Mouse (Mus musculus) forelimb bud, embryonic 11.5 days (tissue): ENCODE data around the gene Stat2.

Experiments
- DNase-seq: peaks from one replicate; pipeline ENCODE4 v3.0.0-alpha.2; 2012; ENCODE audit warnings: low read depth, low spot score

The Stat2 gene

DNA sequence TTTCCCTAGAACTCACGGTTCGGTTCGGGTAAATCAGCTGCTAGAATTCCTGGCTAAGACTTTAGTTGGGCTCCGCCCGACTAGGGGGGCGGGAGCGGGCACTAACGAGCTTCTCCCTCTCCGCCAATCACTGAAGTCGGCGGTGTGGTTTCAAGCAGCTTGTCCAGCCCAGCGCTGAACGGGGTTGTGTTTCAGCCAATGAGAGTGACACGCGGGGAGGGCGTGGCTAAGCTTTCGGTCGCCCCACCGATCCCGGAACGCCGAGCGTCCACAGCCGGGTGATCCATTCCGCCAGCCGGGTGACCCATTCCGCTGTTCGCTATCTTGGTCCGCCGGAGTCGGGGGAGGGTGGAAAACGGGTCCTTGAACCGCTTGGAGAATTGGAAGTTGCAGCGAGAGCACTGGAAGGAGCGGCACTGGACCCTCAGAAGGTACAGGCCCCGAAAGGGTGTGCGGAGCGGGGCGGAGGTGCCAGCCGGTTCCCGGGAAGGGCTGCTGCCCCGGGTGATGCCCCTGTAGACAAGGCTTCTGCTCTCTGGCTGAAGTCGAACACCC lies at the start of gene Stat2:
TSS of gene Stat2 (plus strand) at position 273 of the 555 bp plus-strand sequence.
- DNase-seq: peak; percentile 96

DNA sequence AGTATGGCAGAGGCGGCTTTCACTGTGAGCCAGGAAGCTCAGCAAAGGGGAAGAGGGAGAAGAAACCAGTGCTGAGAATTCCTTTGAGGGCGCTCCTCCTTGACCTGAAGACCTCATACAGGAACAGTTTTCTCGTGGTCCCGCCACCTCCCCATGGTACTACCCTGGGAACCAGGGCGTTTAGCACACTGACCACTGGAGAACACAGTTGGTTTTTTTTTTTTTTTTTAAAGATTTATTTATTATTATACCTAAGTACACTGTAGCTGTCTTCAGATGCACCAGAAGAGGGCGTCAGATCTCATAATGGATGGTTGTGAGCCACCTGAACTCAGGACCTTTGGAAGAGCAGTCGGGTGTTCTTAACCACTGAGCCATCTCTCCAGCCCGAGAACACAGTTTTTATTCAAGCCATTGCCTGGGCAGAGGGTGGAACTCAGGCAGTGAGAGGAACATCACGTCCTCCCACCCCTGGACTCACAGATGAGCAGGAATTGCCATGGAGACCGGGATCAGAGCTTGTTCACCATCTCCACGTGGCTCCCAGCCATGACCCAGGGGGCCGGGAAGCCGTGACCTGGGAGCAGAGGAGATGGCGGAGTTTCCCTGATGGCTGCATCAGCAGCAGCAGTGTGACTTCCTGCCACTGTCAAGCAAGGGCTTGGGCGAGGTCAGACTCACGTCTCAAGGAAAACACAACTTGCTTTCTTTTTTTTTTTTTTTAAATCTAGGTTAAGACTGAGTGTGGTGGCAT lies 48.6 kb upstream of the Stat2 start:
- DNase-seq: no peak

DNA sequence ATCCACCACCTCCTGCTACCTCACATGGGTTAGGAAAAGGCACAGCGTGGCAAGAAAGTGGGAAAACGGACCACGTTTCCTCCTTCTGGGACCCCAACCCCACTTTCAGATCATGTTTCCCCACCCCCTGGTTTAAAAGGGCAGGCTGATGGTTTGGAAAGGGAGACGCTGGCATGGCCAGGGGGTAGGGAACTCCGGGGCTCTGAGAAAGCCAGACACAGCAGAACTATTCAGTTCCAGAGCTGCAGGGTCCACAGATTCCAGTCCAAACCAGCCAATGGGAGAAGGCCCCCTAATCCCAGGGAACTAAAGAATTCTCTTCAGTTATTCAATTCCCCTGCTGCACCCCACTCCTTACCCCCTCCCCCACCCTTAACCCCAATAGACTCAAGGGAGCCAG lies 45.3 kb upstream of the Stat2 start:
- DNase-seq: no peak

DNA sequence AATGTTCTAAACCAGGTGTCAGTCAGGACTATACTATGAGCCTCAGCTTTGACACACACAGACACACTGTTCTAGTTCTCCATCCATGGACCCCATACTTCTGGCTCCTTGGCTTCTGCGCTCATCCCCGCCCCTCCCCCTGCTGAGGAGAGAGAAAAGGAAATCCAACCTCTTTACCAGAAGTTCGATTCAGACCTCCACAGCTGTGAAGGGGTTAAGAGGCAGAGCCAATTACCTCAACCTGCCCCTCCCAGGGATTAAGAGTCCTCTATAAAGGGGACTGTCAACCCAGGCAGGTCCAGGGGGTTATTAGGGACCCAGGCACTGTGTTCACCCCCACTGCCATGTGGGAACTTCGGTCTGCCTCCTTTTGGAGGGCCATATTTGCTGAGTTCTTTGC lies 44.8 kb upstream of the Stat2 start, which contains the start of gene Mip:
TSS of gene Mip (plus strand) at position 301 of the 400 bp plus-strand sequence.
- DNase-seq: no peak

DNA sequence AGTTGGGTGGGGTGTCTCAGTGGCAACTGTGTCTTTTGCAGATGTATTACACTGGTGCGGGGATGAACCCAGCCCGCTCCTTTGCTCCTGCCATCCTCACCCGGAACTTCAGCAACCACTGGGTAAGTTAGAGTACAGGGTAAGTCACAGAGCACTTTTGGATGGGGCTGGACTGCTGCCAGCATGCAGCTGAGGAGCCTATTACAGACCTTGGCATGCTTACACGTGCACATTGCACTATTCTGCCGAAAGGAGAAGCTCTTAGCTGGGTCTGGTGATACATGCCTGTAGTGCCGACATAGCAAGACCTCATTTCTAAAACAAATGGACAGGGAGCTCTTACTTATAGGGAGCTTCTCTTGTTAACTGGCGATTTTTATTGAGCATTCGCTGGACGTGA lies 42.8 kb upstream of the Stat2 start:
- no peak for DNase-seq

DNA sequence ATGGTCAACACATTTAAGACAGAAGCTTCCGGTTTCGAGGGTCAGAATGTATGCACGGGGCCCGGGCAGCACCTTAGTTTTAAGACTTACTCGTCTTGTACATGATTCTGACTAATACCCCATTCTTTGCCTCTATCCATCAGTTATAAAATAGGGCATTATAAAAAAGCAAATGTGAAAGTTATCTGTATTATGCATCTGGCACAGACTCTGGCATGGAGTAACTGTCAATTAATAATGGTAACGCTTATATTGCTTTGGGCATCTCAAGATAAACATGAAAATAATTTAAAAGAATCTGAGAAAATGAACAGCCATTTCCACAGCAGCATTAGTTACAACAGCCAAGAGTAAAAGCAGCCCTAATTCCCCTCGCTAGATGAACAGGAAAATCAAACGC lies 42.4 kb upstream of the Stat2 start:
- no peak for DNase-seq

DNA sequence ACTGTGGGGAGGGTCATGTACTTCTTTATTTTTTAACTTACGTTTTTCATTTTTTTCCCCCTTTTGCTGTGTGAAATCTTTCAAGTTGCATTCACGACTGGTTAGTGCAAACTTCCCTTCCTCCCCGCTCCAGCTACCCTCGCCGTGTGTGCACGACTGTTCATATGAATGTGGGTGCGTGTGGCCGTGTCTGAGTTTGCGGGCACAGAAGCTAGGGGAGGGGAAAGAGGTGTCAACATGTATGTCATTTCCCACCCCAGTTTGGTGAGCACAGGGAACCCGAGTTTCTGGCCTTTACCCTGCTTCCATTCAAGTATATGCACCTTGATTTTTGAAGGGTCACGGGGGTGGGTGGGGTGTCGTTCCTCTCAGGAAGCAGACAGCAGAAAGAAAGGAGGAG lies 39.8 kb upstream of the Stat2 start:
- no peak for DNase-seq

DNA sequence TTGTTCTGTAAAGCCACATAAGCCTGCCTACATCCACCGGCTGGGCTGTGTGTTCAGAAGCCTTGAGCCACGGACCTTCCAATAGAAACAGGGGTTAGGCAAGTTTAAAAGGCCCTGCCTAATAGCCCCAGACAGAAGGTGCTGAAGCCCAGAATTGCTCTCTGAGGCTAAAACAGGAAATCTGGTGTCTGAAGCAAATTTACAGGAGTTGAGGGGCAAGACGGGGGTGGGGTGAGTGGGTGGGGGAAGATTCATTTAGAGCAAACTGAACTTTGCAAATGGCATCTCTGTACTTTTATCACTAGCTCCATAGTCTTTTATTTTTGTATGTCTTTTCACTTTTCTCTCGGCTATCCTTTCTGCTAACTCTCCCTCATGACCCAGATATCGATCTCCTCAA lies 39.2 kb upstream of the Stat2 start:
- DNase-seq: no peak

DNA sequence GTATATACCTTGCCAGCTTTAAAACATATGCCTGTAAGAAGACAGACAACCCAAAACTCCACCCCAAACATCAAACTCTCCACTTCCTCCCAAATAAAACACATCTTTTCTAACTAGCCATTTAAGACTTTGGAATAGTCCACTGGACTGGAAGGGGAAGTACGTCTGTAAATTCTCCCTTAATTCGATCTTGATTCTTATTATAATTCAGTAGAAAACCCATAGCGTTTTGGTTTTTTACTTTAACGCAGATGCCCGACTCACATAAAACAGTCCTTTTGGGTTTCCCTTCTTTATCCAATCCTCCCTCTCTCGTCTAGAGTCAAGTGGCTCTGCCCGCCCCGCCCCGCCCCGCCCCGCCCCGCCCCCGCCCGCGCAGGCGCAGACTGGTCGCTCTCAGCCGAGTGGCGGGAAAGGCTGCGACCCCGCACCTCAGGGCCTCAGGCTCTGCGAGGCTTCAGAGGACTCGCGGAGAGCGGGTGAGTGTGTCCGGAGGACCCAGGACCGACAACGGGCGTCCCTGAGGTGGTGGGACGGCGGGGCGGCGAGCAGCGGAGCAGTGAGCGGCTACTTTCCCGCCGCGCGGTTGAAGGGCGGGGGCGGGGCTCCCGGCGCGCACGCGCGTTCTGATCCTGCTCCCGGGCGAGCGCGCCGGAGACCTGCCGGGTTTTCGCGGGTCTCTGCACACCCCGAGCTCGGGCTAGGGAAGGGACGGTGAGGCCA lies 38.5 kb upstream of the Stat2 start, which contains the start of gene Timeless:
TSS of gene Timeless (plus strand) at position 369 of the 723 bp plus-strand sequence.
- peak; percentile 78 for DNase-seq

DNA sequence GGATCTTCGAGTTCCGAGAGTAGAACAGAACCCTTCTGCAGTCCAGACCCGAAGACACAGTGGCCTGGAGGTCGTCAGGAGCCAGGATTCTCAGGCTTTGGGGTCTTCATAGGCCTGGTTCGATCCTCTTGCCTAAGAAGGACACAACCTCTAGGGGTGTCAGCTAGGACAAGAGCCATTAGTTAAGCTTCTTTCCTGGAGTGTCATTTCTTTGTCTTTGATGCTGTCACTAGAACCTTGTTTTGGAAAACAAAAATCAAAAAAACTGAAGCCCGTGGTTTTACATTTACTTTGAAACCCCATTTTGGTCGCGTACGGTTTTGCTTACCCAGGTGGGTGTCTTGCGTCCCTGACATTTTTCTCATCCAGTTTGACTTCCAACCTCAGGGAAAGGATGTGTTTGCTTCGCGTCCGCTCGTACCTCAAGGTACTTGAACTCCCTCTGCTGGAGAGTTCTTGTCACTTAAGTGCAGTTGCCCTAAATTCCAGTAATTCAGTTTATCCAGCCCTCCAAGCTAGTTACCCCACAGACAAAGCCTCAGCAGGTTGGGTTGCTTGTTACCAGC lies 37.9 kb upstream of the Stat2 start:
- DNase-seq: peak; percentile 87

DNA sequence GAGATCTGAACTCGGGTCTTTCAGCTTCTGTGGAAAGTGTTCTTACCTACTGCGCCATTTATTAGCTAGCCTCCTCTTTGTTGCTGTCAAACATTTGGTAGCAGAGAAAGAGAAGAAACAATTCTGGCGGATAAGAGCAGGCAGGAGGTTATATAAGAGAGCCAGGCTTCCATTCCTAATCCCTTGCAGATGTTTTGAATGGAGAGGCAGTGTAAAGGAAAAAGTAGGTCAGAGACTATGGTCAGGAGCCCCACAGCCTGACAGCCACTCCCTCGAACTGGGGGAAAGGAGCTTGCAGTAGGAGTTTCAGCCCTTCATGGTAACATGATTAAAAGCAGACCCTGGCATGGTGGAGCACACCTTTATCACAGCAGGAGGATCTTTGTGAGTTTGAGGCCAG lies 34.0 kb upstream of the Stat2 start:
- no peak for DNase-seq

DNA sequence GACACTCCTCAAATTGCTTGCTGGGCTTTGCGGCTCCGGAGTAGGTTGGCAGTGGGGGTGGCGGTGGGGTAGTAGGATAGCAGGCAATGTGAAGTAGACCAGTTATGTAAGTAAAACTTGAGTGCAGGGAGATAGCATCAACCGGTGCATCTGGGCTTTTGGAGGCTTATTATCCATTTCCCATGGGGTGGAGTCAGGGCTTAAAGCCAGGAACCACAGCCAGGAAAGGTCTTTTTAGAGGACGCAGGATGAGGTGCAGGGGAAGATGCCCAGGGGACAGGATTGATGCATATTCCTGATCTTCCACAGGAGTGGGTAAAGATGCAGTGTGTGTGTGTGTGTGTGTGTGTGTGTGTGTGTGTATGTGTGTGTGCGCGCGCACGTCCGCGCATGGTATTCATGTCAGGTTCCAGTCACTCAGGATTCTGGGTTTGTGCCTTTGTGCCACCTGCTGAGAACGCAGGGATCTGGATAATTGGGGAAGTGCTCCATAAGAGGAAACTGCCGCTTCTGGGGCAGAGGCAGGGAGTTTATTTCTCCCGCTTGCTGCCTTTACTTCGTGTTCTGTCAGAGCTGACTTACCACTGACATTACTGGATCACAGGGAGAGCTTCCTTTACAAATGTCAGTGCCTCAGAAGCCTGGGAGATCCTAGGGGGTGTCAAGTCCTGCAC lies 32.4 kb upstream of the Stat2 start:
- no peak for DNase-seq

DNA sequence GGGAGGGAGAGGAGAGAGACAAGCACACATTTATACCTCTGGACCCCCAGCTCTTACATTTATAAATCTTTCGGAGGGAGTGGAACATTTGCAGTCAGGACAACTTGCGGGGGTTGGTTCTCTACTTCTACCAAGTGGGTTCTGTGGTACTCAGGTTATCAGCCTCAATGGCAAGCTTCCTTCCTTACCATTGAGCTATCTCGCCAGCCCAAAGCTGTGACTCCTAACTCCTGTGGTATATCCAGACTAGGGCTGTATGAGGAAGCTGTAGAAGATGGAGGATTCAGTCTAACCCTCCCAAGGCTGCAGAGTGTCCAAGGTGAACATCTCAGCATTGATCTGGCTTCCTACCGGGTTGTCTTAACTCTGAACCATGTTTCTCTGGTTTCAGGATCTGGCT lies 31.2 kb upstream of the Stat2 start:
- DNase-seq: no peak

DNA sequence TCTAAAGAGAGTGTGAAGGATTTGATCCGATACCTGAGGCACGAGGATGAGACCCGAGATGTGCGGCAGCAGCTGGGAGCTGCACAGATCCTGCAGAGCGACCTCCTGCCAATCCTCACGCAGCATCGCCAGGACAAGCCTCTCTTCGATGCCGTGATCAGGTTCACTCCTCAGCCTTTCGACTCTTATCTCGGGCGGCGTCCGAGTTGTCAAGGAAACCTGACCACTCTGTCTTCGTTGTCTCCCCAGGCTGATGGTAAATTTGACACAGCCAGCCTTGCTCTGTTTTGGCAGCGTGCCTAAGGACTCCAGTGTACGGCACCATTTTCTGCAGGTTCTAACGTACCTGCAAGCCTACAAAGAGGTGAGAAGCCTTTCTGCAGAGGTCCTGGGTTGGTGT lies 30.2 kb upstream of the Stat2 start:
- DNase-seq: no peak

DNA sequence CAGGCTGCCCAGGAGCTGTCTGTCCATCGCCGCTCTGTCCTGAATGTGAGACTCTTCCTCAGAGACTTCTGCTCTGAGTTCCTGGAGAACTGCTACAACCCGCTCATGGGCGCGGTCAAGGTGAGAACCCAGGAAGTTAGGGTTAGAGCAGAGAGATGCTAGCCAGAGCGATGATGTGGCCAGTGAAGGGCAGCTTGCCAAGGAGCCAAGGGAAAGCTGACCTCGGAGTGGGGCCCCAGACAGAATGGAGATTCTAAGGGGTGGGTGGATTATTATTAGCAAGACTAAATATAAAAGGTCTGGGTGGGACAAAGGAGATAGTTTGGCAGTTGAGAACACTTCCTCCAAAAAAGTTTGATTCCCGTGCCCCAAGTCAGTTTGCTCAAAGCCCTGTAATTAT lies 27.1 kb upstream of the Stat2 start:
- DNase-seq: no peak

DNA sequence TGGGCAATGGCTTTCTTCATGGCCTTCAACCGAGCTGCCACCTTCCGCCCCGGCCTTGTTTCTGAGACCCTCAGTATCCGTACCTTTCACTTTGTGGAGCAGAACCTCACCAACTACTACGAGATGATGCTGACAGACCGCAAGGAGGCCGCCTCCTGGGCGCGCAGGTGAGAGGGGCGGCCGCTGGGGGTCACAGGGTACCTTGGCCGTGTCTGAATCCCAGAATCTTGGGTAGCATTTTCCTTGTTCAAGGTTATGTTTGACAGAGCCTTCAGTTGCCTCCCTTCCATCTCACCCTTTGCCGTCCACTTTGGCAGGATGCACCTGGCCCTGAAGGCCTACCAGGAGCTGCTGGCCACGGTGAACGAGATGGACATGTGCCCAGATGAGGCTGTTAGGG lies 26.2 kb upstream of the Stat2 start:
- DNase-seq: no peak

DNA sequence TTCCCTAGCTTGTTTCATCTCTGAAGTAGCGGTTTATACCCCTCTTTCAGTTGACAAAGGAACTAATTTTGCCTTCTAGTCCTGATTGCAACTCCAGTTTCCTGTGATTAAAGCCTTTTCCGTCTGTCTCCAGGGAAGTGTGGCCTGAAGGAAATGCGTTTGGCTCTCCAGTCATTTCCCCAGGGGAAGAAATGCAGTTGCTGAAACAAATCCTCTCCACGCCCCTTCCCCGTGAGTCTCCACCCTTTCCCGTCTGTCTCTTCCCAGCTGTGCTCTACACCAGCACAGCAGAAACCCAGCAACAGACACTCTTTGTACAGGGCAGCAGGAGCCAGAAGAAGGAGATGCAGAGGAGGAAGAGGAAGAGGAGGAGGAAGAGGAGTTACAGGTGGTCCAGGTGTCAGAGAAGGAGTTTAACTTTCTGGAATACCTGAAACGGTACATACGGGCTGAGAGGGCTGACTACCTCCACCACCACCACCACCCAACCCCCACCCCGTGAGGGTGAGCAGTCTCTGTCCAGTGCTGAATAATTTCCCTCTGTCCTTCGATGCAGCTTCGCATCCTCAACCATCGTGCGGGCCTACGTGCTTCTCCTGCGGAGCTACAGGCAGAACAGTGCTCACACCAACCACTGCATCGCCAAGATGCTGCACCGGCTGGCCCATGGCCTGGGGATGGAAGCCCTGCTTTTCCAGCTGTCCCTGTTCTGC lies 23.2 kb upstream of the Stat2 start:
- DNase-seq: no peak

DNA sequence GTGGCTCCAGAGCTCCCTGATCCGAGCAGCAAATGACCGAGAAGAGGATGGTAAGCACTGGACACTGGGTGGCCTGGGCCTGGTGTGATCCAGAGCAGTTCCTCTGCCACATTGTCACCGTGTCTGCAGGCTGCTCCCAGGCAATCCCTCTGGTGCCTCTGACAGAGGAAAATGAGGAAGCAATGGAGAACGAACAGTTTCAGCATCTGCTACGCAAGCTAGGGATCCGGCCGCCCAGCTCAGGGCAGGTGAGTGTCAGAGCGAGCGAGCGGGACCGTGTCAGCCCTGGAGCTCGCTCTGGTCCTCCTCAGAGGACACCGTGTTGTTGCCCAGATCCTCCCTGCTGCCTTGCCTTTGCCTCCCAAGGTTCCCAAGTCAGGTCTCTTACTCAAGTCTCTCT lies 19.8 kb upstream of the Stat2 start:
- DNase-seq: no peak

DNA sequence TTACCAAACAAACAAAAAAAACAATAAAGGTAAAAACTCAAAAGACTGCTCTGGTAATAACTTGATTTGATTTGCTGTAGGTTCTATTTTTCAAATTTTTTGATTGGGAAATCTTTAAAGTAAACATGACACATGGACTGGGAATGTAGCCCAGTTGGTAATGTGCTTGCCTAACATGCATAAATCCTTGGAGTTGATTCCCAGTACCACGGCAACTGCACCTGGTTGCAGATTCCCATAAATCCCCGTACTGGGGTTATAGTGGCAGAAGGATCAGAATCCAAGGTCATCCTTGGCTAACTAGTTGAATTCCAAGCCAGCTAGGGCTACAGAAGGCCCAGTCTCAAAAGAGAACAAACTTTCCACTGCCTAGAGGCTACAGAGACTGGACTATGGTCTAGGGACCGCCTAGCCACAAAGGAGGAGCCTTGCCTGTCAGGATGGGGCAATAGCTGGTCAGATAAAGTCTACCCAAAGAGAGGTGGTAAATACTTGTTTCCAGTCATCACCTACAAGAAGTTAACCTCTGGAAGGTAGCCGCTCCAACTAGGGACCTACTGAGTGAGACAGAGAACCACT lies 16.6 kb upstream of the Stat2 start, which contains the start of gene Apon:
TSS of gene Apon (plus strand) at position 420 of the 579 bp plus-strand sequence.
- DNase-seq: no peak

DNA sequence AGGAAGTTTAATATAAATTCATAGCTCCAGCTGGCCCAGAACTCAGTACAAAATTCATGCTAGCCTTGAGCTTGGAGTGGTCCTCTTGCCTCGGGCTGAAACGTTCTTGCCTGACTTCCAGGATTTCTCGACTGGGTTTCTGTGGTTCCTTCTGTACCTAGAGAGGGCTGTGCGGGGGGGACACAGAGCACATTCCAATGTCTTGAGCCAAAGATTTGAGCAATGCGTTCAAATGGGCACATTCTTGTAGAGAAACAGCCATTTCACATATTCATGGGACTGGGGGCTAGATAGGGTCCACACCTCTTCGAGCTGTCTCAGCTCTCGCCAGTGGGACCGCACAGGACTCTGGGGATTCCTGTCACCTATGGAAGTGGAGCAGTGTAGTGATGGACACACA lies 14.4 kb upstream of the Stat2 start:
- no peak for DNase-seq

DNA sequence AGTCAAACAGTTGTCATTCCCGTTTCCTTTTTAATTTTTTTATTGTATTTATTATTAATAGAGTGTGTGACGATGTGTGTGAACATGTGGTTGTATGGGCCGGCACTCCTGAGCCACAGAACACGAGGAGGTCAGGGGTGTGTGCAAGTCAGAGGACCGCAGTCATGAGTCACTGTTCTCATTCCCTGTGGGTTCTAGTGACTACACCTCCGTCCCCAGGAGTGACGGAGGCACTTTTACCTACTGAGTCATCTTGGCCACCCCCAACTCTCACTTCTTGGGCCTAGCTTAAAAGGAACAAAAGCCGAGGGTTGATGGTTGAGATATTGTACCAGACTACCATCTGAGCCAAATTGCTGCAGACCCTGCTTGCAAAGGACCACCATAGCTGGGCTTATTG lies 14.0 kb upstream of the Stat2 start:
- DNase-seq: no peak
